10 mouse cellular contexts compared by ENCODE assay signal in the genomic region with DNA sequence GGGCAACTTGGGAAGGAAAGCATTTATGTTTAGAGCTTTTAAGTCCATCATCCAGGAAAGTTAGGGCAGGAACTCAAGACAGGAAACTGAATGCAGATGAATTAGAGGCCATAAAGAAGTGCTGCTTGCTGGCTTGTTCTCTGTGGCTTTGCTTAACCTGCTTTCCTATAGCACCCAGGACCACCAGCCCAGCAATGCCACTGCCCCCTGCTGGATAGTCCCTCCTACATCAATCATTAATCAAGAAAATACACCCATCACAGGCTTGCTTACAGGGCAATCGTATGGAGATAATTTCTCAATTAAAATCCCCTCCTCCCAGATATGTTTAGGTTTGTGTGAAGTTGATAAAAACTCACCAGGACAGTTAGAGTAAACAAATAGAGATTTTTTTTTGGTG. TPM values are rescaled to one million over a fixed set of nuclear protein-coding genes. Genes with fewer than 3 reads are reported as not detected.
DNase-seq lines count a peak whose midpoint lies in the region; ATAC-seq and TF ChIP-seq lines count a peak whose summit lies in the region.
"Had no signal": no experiment of that assay in that cellular context is flagged by ENCODE, and none has a peak within 500 bp of the region (broad histone marks: within the 10 kb centered on the region; RNA-seq: fewer than 3 reads in every experiment).

No protein-coding gene starts in this region.

- H3K27me3 ChIP-seq in forebrain, embryonic 14.5 days (replicated peaks; ENCODE audit: control insufficient read depth, insufficient read depth, low read length): no peaks in the 10 kb centered on the region
- H3K27me3 ChIP-seq in forebrain, embryonic 12.5 days: 0 out of 2 replicates have a peak, but pooled peaks cover 5% of the 10 kb centered on the region
- peaks cover 0 to 3% of the 10 kb centered on the region in 2 experiments; a peak in 3 of 4 replicates for H3K27me3 ChIP-seq in MEL (ENCODE audit: control insufficient read depth in 1 of 2, insufficient read depth in 2 of 2, low read length in 2 of 2)
- no peaks in the 10 kb centered on the region for H3K27me3 ChIP-seq in lung, postnatal 0 days (replicated peaks; ENCODE audit: insufficient read depth, low read length)
- H3K27me3 ChIP-seq: forebrain, embryonic 15.5 days; neural tube, embryonic 15.5 days had no signal

- H3K27ac ChIP-seq in forebrain, embryonic 14.5 days (ENCODE audit: low read depth, low read length): no peak overlapping the region
- H3K27ac ChIP-seq in forebrain, embryonic 12.5 days: no peak overlapping the region
- no peak overlapping the region for H3K27ac ChIP-seq in MEL (ENCODE audit: control insufficient read depth, low read depth, low read length)
- no peak overlapping the region for H3K27ac ChIP-seq in lung, postnatal 0 days (ENCODE audit: low read length)
- H3K27ac ChIP-seq: forebrain, embryonic 15.5 days; neural tube, embryonic 15.5 days had no signal

- 0 out of 2 replicates have a peak, but pooled peaks cover 2% of the 10 kb centered on the region for H3K4me1 ChIP-seq in forebrain, embryonic 14.5 days (ENCODE audit: control insufficient read depth, insufficient read depth, low read length)
- H3K4me1 ChIP-seq in forebrain, embryonic 12.5 days: peaks cover 5% of the 10 kb centered on the region; the same call in 1 of the 2 replicates
- H3K4me1 ChIP-seq in MEL (ENCODE audit: control insufficient read depth in 1 of 2, insufficient read depth in 2 of 2, low read length in 2 of 2): 0 out of 4 replicates have a peak, but pooled peaks cover 0 to 2% of the 10 kb centered on the region in 2 experiments
- 0 out of 2 replicates have a peak, but pooled peaks cover 4% of the 10 kb centered on the region for H3K4me1 ChIP-seq in lung, postnatal 0 days (ENCODE audit: insufficient read depth, low read depth, low read length)

- no peak for ATAC-seq in forebrain, embryonic 14.5 days
- ATAC-seq in forebrain, embryonic 12.5 days (ENCODE audit: low FRiP score): no peak
- no peak for ATAC-seq in lung, postnatal 0 days
- ATAC-seq: forebrain, embryonic 15.5 days had no signal

- TF ChIP-seq POLR2A in MEL (IDR thresholded peaks at IDR 0.05; ENCODE audit: control insufficient read depth in 1 of 2, insufficient read depth in 1 of 2, low read depth in 1 of 2, low read length in 2 of 2, poor library complexity in 1 of 2): no peak

- intact Hi-C loops in left cerebral cortex, postnatal 4 days (cut with DNase I): loop anchor here (10.0 kb wide), 1 partner anchor 59 kb away; no protein-coding TSS in a partner anchor
- intact Hi-C loops in left cerebral cortex, postnatal 10 days (cut with DNase I): no loop called here

- no peak overlapping the region for H3K9ac ChIP-seq in forebrain, embryonic 14.5 days (ENCODE audit: low read length)
- no peak overlapping the region for H3K9ac ChIP-seq in forebrain, embryonic 12.5 days
- no peak overlapping the region for H3K9ac ChIP-seq in MEL (ENCODE audit: control insufficient read depth, low read depth, low read length, poor library complexity, severe bottlenecking)
- no peak overlapping the region for H3K9ac ChIP-seq in lung, postnatal 0 days (replicated peaks; ENCODE audit: low read depth)
- H3K9ac ChIP-seq: forebrain, embryonic 15.5 days; neural tube, embryonic 15.5 days had no signal

- no peaks in the 10 kb centered on the region for H3K9me3 ChIP-seq in forebrain, embryonic 14.5 days (replicated peaks; ENCODE audit: control insufficient read depth, low read length)
- H3K9me3 ChIP-seq in forebrain, embryonic 12.5 days: no peaks in the 10 kb centered on the region
- no peaks in the 10 kb centered on the region for H3K9me3 ChIP-seq in MEL (replicated peaks; ENCODE audit: insufficient read depth, low read length)
- no peaks in the 10 kb centered on the region for H3K9me3 ChIP-seq in lung, postnatal 0 days (ENCODE audit: low read length)
- H3K9me3 ChIP-seq: forebrain, embryonic 15.5 days; neural tube, embryonic 15.5 days had no signal

- TF ChIP-seq CTCF in MEL (IDR thresholded peaks at IDR 0.05 in 2 of 3, conservative IDR thresholded peaks at IDR 0.05 in 1 of 3; ENCODE audit: control insufficient read depth in 1 of 3, insufficient read depth in 1 of 3, low read depth in 2 of 3, low read length in 3 of 3, poor library complexity in 1 of 3, severe bottlenecking in 1 of 3): peak; percentile 18 to 49 (median 43); a peak in 5 of 6 replicates
- TF ChIP-seq CTCF in lung, postnatal 0 days (IDR thresholded peaks at IDR 0.05): peak; percentile 70

- H3K79me2 ChIP-seq in MEL (ENCODE audit: control insufficient read depth, insufficient read depth, low read length, poor library complexity): peaks cover 3% of the 10 kb centered on the region; the same call in 1 of the 2 replicates

- H3K4me3 ChIP-seq in forebrain, embryonic 14.5 days (ENCODE audit: low read depth, low read length): no peak overlapping the region
- no peak overlapping the region for H3K4me3 ChIP-seq in forebrain, embryonic 12.5 days (replicated peaks)
- H3K4me3 ChIP-seq in MEL (ENCODE audit: control insufficient read depth in 1 of 2, insufficient read depth in 1 of 2, low read depth in 2 of 2, low read length in 2 of 2): no peak overlapping the region
- H3K4me3 ChIP-seq in lung, postnatal 0 days (ENCODE audit: low read depth, low read length): no peak overlapping the region
- H3K4me3 ChIP-seq: forebrain, embryonic 15.5 days; neural tube, embryonic 15.5 days had no signal

- TF ChIP-seq EP300 in MEL (IDR thresholded peaks at IDR 0.05; ENCODE audit: low read depth in 1 of 2, low read length in 2 of 2): no peak
- TF ChIP-seq EP300 in lung, postnatal 0 days (IDR thresholded peaks at IDR 0.05): no peak

- WGBS in forebrain, embryonic 14.5 days: 71% methylated on average over 1 of the region's 1 CpGs
- 84% methylated on average over 1 of the region's 1 CpGs for WGBS in forebrain, embryonic 12.5 days
- WGBS in lung, postnatal 0 days: 46% methylated on average over 1 of the region's 1 CpGs

- no peak; the same call in 1 of the 2 replicates for TF ChIP-seq RAD21 in MEL (IDR thresholded peaks at IDR 0.05; ENCODE audit: low read depth, low read length)

- peak; percentile 54 for DNase-seq in forebrain, embryonic 14.5 days (ENCODE audit: low spot score)
- peak; percentile 31 for DNase-seq in left cerebral cortex, postnatal 4 days
- DNase-seq in left cerebral cortex, postnatal 10 days (ENCODE audit: extremely low spot score in 1 of 2, low spot score in 2 of 2): no peak
- peak; percentile 42 for DNase-seq in MEL (ENCODE audit: low read depth, low spot score)
- DNase-seq in lung, postnatal 0 days (ENCODE audit: low spot score): peak; percentile 59
- DNase-seq in layer of hippocampus, adult 9-11 months: no peak
- no peak for DNase-seq in urinary bladder, postnatal 25 days (ENCODE audit: low spot score)

- H3K4me2 ChIP-seq in forebrain, embryonic 14.5 days (ENCODE audit: low read length): no peak overlapping the region
- no peak overlapping the region for H3K4me2 ChIP-seq in forebrain, embryonic 12.5 days
- no peak overlapping the region for H3K4me2 ChIP-seq in lung, postnatal 0 days (replicated peaks; ENCODE audit: low read depth, low read length)
- H3K4me2 ChIP-seq: forebrain, embryonic 15.5 days; neural tube, embryonic 15.5 days had no signal

- H3K36me3 ChIP-seq in forebrain, embryonic 14.5 days (ENCODE audit: control insufficient read depth, insufficient read depth, low read length): no peaks in the 10 kb centered on the region
- no peaks in the 10 kb centered on the region for H3K36me3 ChIP-seq in forebrain, embryonic 12.5 days (replicated peaks)
- peaks cover 0 to 5% of the 10 kb centered on the region in 2 experiments; a peak in 2 of 4 replicates for H3K36me3 ChIP-seq in MEL (ENCODE audit: control insufficient read depth in 1 of 2, insufficient read depth in 2 of 2, low read length in 2 of 2)
- H3K36me3 ChIP-seq in lung, postnatal 0 days (ENCODE audit: insufficient read depth, low read length): no peaks in the 10 kb centered on the region

RNA-seq across cellular contexts. Expression of gene Fdxacb1, which starts 4.7 kb away (rescaled TPM):
- polyA plus RNA-seq in forebrain, embryonic 14.5 days (2014; fragmentation: Nextera tagmentation; extraction: Ambion mirVana): 10.0 and 10.1 TPM in 2 replicates
- 10.6 and 11.7 TPM in 2 replicates for polyA plus RNA-seq in forebrain, embryonic 12.5 days (2016; fragmentation: Nextera tagmentation; extraction: Ambion mirVana)
- total RNA-seq in left cerebral cortex, postnatal 4 days (2021): 1 to 10 TPM; 5.9 to 8.3 TPM
- 1 to 10 TPM; 5.5 to 6.6 TPM for total RNA-seq in left cerebral cortex, postnatal 10 days (2021)
- total RNA-seq in MEL (2012; rRNA removed): 6.1 and 6.5 TPM in 2 replicates
- 1 to 10 TPM in 1 of 2 experiments, not detected in 1; 9.7 TPM for polyA plus RNA-seq in MEL (2012; ENCODE audit: insufficient read depth in 1 of 2, insufficient read length in 2 of 2, low read depth in 1 of 2, low replicate concordance in 2 of 2, missing spikeins in 1 of 2)
- 10.2 and 12.1 TPM in 2 replicates for polyA plus RNA-seq in lung, postnatal 0 days (2015; fragmentation: Nextera tagmentation; extraction: Ambion mirVana)

RNA-seq across cellular contexts. Expression of gene Hspb2, which starts 11.2 kb away (rescaled TPM):
- 0.70 TPM in 1 of 2 replicates, not detected in the other for polyA plus RNA-seq in forebrain, embryonic 14.5 days (2014; fragmentation: Nextera tagmentation; extraction: Ambion mirVana)
- 0.54 TPM in 1 of 2 replicates, not detected in the other for polyA plus RNA-seq in forebrain, embryonic 12.5 days (2016; fragmentation: Nextera tagmentation; extraction: Ambion mirVana)
- 1 to 10 TPM; 1.0 to 1.3 TPM for total RNA-seq in left cerebral cortex, postnatal 4 days (2021)
- total RNA-seq in left cerebral cortex, postnatal 10 days (2021): 1 to 10 TPM; 1.7 to 2.2 TPM
- not detected in 2 replicates for total RNA-seq in MEL (2012; rRNA removed)
- not detected for polyA plus RNA-seq in MEL (2012; ENCODE audit: insufficient read depth in 1 of 2, insufficient read length in 2 of 2, low read depth in 1 of 2, low replicate concordance in 2 of 2, missing spikeins in 1 of 2)
- polyA plus RNA-seq in lung, postnatal 0 days (2015; fragmentation: Nextera tagmentation; extraction: Ambion mirVana): 30.8 and 32.4 TPM in 2 replicates
- polyA plus RNA-seq: forebrain, embryonic 15.5 days had no signal

RNA-seq across cellular contexts. Expression of gene Alg9, which starts 11.5 kb away (rescaled TPM):
- polyA plus RNA-seq in forebrain, embryonic 14.5 days (2014; fragmentation: Nextera tagmentation; extraction: Ambion mirVana): 49.2 and 54.9 TPM in 2 replicates
- 38.0 and 40.6 TPM in 2 replicates for polyA plus RNA-seq in forebrain, embryonic 12.5 days (2016; fragmentation: Nextera tagmentation; extraction: Ambion mirVana)
- 10 to 100 TPM; 52.7 to 53.8 TPM for total RNA-seq in left cerebral cortex, postnatal 4 days (2021)
- 10 to 100 TPM; 36.2 to 38.7 TPM for total RNA-seq in left cerebral cortex, postnatal 10 days (2021)
- 23.3 and 24.0 TPM in 2 replicates for total RNA-seq in MEL (2012; rRNA removed)
- polyA plus RNA-seq in MEL (2012; ENCODE audit: insufficient read depth in 1 of 2, insufficient read length in 2 of 2, low read depth in 1 of 2, low replicate concordance in 2 of 2, missing spikeins in 1 of 2): 10 to 100 TPM in 1 of 2 experiments, not detected in 1; 46.7 TPM
- polyA plus RNA-seq in lung, postnatal 0 days (2015; fragmentation: Nextera tagmentation; extraction: Ambion mirVana): 17.9 and 19.0 TPM in 2 replicates

RNA-seq across cellular contexts. Expression of gene 1110032A03Rik, which starts 12.0 kb away (rescaled TPM):
- 55.1 and 65.0 TPM in 2 replicates for polyA plus RNA-seq in forebrain, embryonic 14.5 days (2014; fragmentation: Nextera tagmentation; extraction: Ambion mirVana)
- polyA plus RNA-seq in forebrain, embryonic 12.5 days (2016; fragmentation: Nextera tagmentation; extraction: Ambion mirVana): 35.6 and 38.0 TPM in 2 replicates
- 10 to 100 TPM; 16.6 to 18.6 TPM for total RNA-seq in left cerebral cortex, postnatal 4 days (2021)
- 10 to 100 TPM; 27.0 to 28.7 TPM for total RNA-seq in left cerebral cortex, postnatal 10 days (2021)
- 7.1 and 9.2 TPM in 2 replicates for total RNA-seq in MEL (2012; rRNA removed)
- 10 to 100 TPM in 1 of 2 experiments, not detected in 1; 12.8 TPM for polyA plus RNA-seq in MEL (2012; ENCODE audit: insufficient read depth in 1 of 2, insufficient read length in 2 of 2, low read depth in 1 of 2, low replicate concordance in 2 of 2, missing spikeins in 1 of 2)
- polyA plus RNA-seq in lung, postnatal 0 days (2015; fragmentation: Nextera tagmentation; extraction: Ambion mirVana): 72.3 and 79.8 TPM in 2 replicates

RNA-seq across cellular contexts. Expression of gene Cryab, which starts 12.2 kb away (rescaled TPM):
- polyA plus RNA-seq in forebrain, embryonic 14.5 days (2014; fragmentation: Nextera tagmentation; extraction: Ambion mirVana): 9.7 and 12.6 TPM in 2 replicates
- 3.9 and 6.5 TPM in 2 replicates for polyA plus RNA-seq in forebrain, embryonic 12.5 days (2016; fragmentation: Nextera tagmentation; extraction: Ambion mirVana)
- total RNA-seq in left cerebral cortex, postnatal 4 days (2021): 10 to 100 TPM; 39.1 to 40.9 TPM
- 10 to 100 TPM; 67.6 to 87.4 TPM for total RNA-seq in left cerebral cortex, postnatal 10 days (2021)
- total RNA-seq in MEL (2012; rRNA removed): not detected in 2 replicates
- not detected for polyA plus RNA-seq in MEL (2012; ENCODE audit: insufficient read depth in 1 of 2, insufficient read length in 2 of 2, low read depth in 1 of 2, low replicate concordance in 2 of 2, missing spikeins in 1 of 2)
- polyA plus RNA-seq in lung, postnatal 0 days (2015; fragmentation: Nextera tagmentation; extraction: Ambion mirVana): 442 and 571 TPM in 2 replicates

Comparison
In these comparisons a context has a peak if more than half of its experiments do, and no peak if none do; other contexts are left out.
1. DNase-seq: peak in forebrain, embryonic 14.5 days (single experiment), left cerebral cortex, postnatal 4 days (single experiment), MEL (single experiment) and lung, postnatal 0 days (single experiment); none in left cerebral cortex, postnatal 10 days (0 of 2), layer of hippocampus, adult 9-11 months (single experiment) and urinary bladder, postnatal 25 days (single experiment).
2. RNA of gene Hspb2, which starts 11.2 kb away (polyA plus RNA-seq): 30.8 to 32.4 TPM in lung, postnatal 0 days; 0.70 TPM in forebrain, embryonic 14.5 days, 0.54 TPM in forebrain, embryonic 12.5 days and not detected in MEL; every median in the first group is over 10 times any median in the second.